Mouse (Mus musculus) liver, embryonic 11.5 days (tissue): Measurements from ENCODE around the gene Hs1bp3. TPM values are rescaled to one million over a fixed set of nuclear protein-coding genes. Genes with fewer than 3 reads are reported as not detected.

Source experiments
- ATAC-seq: fragments of 200-750 bp; cut with Nextera tagmentation; replicated peaks from 2 replicates; pipeline ENCODE4 v1.8.0; 2017; ENCODE audit warnings: moderate number of reproducible peaks, mild to moderate bottlenecking, moderate TSS enrichment, moderate library complexity; ENCODE audit not compliant: low FRiP score
- DNase-seq: peaks from one replicate; pipeline ENCODE4 v3.0.0-alpha.2; 2017; ENCODE audit warnings: low spot score
- H3K27ac ChIP-seq: fragments of 300-500 bp; sonication (generic); 2 replicates; pipeline ENCODE4 v1.5.1; 2014; ENCODE audit warnings: mild to moderate bottlenecking, low read depth, low read length, control low read depth
- H3K27me3 ChIP-seq: fragments of 300-500 bp; sonication (generic); replicated peaks from 2 replicates; pipeline ENCODE4 v1.6.1; 2014; ENCODE audit warnings: low read length, mixed read lengths; ENCODE audit not compliant: control insufficient read depth, insufficient read depth
- H3K36me3 ChIP-seq: fragments of 300-500 bp; sonication (generic); 2 replicates; pipeline ENCODE4 v1.6.1; 2014; ENCODE audit warnings: mild to moderate bottlenecking, low read length, moderate library complexity, mixed read lengths; ENCODE audit not compliant: control insufficient read depth, insufficient read depth
- H3K4me1 ChIP-seq: fragments of 300-500 bp; sonication (generic); replicated peaks from 2 replicates; pipeline ENCODE4 v1.6.1; 2014; ENCODE audit warnings: low read length, mixed read lengths; ENCODE audit not compliant: control insufficient read depth, insufficient read depth
- H3K4me2 ChIP-seq: fragments of 300-500 bp; sonication (generic); 2 replicates; pipeline ENCODE4 v1.6.1; 2014; ENCODE audit warnings: mild to moderate bottlenecking, control low read depth, moderate library complexity
- H3K4me3 ChIP-seq: fragments of 300-500 bp; sonication (generic); 2 replicates; pipeline ENCODE4 v1.5.1; 2014; ENCODE audit warnings: low read depth, low read length, control low read depth
- H3K9ac ChIP-seq: fragments of 300-500 bp; sonication (generic); 2 replicates; pipeline ENCODE4 v1.6.1; 2014; ENCODE audit warnings: low read depth, low read length, control low read depth
- H3K9me3 ChIP-seq: fragments of 300-500 bp; sonication (generic); 2 replicates; pipeline ENCODE4 v1.6.1; 2016; ENCODE audit warnings: low read length, inconsistent platforms, mixed read lengths; ENCODE audit not compliant: control insufficient read depth
- WGBS: fragments of 180-500 bp; shearing (Covaris S2); extraction: QIAGEN DNeasy Blood & Tissue Kit; methylation state at CpG from one replicate; pipeline ENCODE4 v1.1.7; 2014; 5-methylcytosine and 5-hydroxymethylcytosine counted together
- polyA plus RNA-seq: library from polyadenylated mRNA; unstranded; fragments of >200 nt; fragmentation: Nextera tagmentation; extraction: Ambion mirVana; gene quantifications from 2 replicates; pipeline ENCODE4 v1.2.1, GENCODE M21; 2014

Hs1bp3 gene
- polyA plus RNA-seq, 1 experiment from 2014 or later: 8.8 TPM

DNA sequence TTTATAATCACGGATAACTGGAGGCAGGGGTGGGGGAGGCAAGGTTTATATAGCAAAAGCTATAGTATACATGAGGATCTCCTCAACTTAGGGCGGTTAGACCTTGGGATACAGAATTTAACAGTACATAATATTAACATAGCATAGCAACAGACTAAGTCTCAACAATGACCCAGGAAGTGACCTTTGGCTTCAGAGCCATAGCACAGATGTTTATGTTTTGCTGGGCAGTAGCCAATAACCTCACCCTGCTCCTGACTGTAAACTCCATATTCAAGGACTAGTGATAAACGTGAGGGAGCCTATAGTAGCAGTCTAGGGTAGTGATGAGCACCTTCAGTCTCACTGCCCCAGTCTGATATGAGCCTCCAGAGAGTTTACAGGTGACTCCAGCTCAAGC is 53.5 kb downstream of the Hs1bp3 start:
- no peak for ATAC-seq
- WGBS: 58% methylated on average over 3 of the region's 3 CpGs
- H3K27ac ChIP-seq: no peak overlapping the region

DNA sequence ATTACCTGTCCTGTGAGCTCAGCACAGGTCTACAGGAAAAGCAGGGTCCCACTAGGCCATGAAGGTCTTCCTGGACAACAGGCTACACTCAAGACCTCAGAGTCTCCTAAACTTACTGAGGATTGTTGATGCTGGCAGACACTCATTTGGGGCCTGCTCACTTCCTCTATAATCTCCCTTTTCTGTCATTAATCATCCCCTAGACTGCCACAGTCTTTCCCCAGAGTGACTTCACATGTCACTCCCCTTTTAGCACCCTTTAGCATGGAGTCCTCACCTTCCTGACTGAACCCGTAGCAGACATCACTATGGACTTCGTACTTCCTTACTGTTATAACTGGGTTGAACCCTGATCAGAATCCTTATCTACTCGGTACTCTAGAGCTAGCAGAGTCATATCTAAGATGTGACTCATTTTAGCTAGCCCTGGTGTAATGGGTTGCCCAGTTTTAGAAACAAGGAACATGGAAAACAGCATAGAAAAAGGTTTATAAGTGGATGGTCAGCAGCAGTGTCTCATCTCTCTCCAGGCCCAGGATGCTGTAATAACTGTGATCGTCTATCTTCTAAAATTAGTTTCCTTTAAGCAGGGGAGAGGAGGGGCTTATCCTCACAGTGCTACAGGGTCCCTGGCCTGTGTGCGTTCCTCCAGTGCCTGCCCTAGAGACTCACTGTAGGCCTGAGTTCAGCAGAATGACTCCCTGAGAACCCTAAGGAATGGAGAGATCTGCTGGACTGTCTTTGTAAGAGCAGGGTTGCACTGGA is 58.7 kb downstream of the Hs1bp3 start:
- H3K9ac ChIP-seq: no peak overlapping the region

More for the DNA sequence above, 53.5 kb downstream of the Hs1bp3 start:
- H3K9me3 ChIP-seq: no peaks in the 10 kb centered on the region
- no peaks in the 10 kb centered on the region for H3K27me3 ChIP-seq
- H3K4me3 ChIP-seq: no peak overlapping the region
- DNase-seq: no peak
- no peaks in the 10 kb centered on the region for H3K4me1 ChIP-seq
- H3K9ac ChIP-seq: no peak overlapping the region
- H3K36me3 ChIP-seq: no peaks in the 10 kb centered on the region
- H3K4me2 ChIP-seq: no peak overlapping the region

DNA sequence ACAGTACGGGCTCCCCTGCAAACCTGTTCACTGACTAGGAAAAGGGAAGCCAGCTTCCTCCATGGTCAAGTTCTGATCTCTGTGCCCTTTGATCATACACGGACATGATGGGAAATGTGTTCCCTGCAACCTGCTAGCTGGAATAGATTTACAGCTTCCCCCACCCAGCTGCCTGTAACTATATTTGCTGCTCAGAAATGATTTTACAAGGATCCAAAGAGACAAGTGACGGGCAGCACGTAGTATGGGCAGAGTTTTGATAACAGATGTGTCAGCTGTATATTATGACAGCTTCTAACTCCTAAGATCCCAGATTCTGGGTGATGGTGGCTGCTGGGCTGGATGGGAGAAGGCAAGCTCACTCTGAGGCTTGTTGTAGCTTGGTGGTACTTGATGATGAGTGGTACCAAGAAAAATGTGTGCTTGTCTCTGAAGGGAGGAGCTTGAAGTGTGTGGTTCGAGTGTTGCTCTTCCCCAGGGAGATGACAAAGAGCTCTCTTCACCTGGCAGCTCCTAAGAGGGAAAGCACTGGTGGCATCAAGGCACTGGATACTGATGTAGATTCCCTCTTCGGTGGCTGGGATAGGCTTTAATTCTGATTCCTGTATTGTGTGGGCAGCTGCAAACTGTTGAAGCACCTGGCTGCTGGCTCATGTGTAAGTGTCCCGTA is 59.4 kb downstream of the Hs1bp3 start:
- H3K4me1 ChIP-seq: no peaks in the 10 kb centered on the region
- H3K36me3 ChIP-seq: no peaks in the 10 kb centered on the region
- ATAC-seq (no peak), DNase-seq (no peak)
- WGBS: 68% methylated on average over 7 of the region's 7 CpGs
- no peak overlapping the region for H3K9ac ChIP-seq
- no peaks in the 10 kb centered on the region for H3K9me3 ChIP-seq
- no peaks in the 10 kb centered on the region for H3K27me3 ChIP-seq
- H3K4me2 ChIP-seq: no peak overlapping the region
- H3K27ac ChIP-seq: no peak overlapping the region
- no peak overlapping the region for H3K4me3 ChIP-seq

More for the DNA sequence above, 58.7 kb downstream of the Hs1bp3 start:
- DNase-seq: no peak
- Histone ChIP-seq H3K36me3 (no peaks in the 10 kb centered on the region), H3K4me3 (no peak overlapping the region), H3K4me2 (no peak overlapping the region), H3K4me1 (no peaks in the 10 kb centered on the region), H3K27me3 (no peaks in the 10 kb centered on the region), H3K27ac (no peak overlapping the region), H3K9me3 (no peaks in the 10 kb centered on the region)
- 57% methylated on average over 5 of the region's 5 CpGs for WGBS
- ATAC-seq: no peak

DNA sequence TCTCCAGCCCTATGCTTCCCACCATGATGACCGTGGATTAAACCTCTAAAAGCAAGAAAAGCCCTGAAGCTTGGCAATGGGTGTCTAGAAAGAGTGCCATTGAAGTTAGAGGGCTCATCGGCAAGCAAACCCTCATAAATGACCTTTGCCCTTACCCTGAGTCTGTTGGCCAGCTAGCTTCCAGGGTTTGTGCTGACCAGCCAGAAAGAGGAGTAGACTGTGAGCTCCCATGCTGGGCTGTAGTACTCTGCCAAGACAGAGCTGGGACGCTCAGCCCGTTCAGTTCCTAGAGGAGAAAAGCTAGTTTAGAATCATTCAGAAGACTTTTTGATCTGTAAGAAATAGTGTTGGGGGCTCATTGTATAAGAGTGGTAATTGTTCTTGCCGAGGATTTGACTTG is 60.5 kb downstream of the Hs1bp3 start:
- DNase-seq (no peak), ATAC-seq (no peak)
- Histone ChIP-seq H3K9me3 (no peaks in the 10 kb centered on the region), H3K4me2 (no peak overlapping the region), H3K27ac (no peak overlapping the region), H3K9ac (no peak overlapping the region), H3K27me3 (no peaks in the 10 kb centered on the region), H3K4me1 (no peaks in the 10 kb centered on the region), H3K4me3 (no peak overlapping the region), H3K36me3 (no peaks in the 10 kb centered on the region)
- WGBS: 78% methylated on average over 5 of the region's 5 CpGs

DNA sequence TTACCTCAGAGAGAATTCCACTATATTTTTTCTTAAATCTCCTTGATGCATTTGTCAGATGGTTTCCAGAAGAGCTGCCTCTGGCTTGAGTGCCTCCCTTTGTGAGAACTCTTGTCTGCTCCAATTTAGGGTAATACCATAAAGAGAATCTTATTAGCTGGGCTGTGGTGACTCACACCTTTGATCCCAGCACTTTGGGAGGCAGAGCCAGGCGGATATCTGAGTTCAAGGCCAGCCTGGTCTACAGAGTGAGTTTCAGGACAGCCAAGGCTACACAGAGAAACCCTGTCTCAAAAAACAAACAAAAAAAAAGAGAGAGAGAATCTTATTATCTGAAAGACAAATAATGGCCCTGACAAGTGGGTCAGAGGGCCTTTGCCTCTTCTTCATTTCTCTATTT is 63.9 kb downstream of the Hs1bp3 start:
- Histone ChIP-seq H3K9me3 (no peaks in the 10 kb centered on the region), H3K9ac (no peak overlapping the region), H3K4me2 (no peak overlapping the region), H3K4me3 (no peak overlapping the region), H3K4me1 (no peaks in the 10 kb centered on the region), H3K27ac (no peak overlapping the region), H3K27me3 (no peaks in the 10 kb centered on the region), H3K36me3 (no peaks in the 10 kb centered on the region)
- ATAC-seq (no peak), DNase-seq (no peak)
- 65% methylated on average over 1 of the region's 1 CpGs for WGBS

DNA sequence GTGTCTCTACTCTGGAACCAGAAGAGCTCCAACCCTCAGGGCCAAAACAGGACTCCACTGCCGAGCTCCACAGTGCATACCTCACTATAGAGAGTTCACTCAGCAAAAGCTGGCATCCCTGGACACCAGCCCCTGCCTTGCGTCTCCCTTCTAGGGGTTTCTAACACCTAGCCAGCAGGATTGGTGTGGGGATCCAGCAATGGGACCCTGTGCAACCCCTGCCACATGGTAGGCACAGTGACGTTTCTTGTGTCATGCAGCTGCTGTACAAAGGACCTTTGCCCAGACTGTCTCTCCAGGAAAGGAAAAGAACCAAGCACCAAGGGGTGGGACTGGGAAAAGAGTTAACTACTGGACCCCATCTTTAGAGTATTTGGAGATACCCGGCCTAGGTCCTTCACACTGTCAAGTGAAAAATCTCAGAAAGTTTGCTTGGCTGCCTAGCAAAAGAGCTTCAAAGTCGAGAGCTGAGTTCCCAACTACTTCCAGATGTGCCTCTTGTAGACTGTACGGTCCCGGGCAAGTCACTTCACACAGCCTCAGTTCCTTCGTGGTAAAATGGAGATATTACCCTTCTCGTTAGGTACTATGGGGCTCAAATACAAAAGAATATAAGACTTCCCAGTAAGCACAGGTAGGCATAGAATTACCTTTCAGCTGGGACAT is 64.9 kb downstream of the Hs1bp3 start:
- Histone ChIP-seq H3K36me3 (no peaks in the 10 kb centered on the region), H3K4me1 (no peaks in the 10 kb centered on the region), H3K4me2 (no peak overlapping the region), H3K27ac (no peak overlapping the region), H3K27me3 (no peaks in the 10 kb centered on the region), H3K9me3 (no peaks in the 10 kb centered on the region), H3K9ac (no peak overlapping the region), H3K4me3 (no peak overlapping the region)
- WGBS: 73% methylated on average over 9 of the region's 9 CpGs
- DNase-seq: no peak
- ATAC-seq: no peak

DNA sequence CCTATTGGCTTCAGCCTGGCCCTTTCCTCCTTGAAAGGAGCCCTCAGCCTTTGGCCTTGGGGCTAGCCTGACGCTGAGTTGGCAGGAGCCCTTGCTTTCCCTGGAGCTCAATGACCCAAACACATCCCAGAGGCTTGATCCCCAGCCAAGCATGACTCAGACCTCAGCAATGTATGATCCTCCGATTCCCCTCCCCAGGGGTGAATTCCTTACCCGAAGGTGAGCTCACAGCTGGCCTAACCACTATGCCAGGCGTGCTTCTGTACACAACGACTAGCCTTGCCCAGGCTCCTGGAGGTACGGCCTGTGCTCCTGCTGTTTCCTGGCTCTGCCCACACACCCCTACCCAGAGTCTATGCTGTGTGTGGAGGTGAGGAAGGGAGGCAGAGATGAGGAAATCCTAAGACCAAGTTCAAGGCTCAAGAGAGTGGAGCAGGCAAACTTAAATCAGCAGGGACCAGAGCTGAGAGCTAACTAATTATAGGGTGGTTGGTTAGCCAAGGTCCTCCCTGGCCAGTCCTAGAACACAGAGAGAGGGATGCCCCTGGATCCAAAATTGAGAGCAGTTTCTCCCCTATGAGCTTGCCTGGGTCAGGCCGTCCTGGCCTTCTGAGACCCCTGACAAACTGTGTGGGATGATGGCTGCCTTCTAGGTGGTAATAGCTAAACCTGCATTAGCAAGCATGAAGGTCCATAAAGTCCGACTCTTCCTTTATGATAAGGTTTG is 66.7 kb downstream of the Hs1bp3 start:
- H3K9ac ChIP-seq: no peak overlapping the region
- H3K9me3 ChIP-seq: no peaks in the 10 kb centered on the region
- H3K27ac ChIP-seq: no peak overlapping the region
- H3K27me3 ChIP-seq: no peaks in the 10 kb centered on the region
- DNase-seq: no peak
- no peaks in the 10 kb centered on the region for H3K4me1 ChIP-seq
- no peak for ATAC-seq
- H3K4me3 ChIP-seq: no peak overlapping the region
- WGBS: 58% methylated on average over 8 of the region's 8 CpGs
- H3K36me3 ChIP-seq: no peaks in the 10 kb centered on the region
- no peak overlapping the region for H3K4me2 ChIP-seq

DNA sequence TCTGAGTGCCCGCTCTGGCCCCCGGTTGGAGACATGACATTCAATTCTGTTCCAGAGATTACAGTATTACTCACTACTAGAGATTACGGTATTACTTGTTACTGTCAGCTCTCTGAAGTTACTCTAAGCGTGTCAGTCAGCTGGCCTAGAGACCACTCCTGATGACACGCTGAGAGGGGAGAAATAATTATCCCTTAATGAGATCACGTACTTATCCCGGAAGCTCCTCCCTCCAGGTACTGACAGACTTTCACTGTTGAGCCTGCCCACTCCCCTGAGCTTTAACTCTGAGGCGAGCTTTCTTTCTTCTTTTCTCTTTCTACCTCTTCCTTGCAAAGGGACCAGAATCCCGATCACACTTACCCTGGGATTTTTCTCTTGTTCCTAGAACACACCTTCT is 67.7 kb downstream of the Hs1bp3 start:
- H3K27me3 ChIP-seq: no peaks in the 10 kb centered on the region

More for the DNA sequence above, 67.7 kb downstream of the Hs1bp3 start:
- no peak overlapping the region for H3K4me2 ChIP-seq
- no peak overlapping the region for H3K4me3 ChIP-seq
- H3K4me1 ChIP-seq: no peaks in the 10 kb centered on the region
- no peak for ATAC-seq
- DNase-seq: no peak
- H3K36me3 ChIP-seq: no peaks in the 10 kb centered on the region
- H3K9me3 ChIP-seq: no peaks in the 10 kb centered on the region
- WGBS: 73% methylated on average over 9 of the region's 9 CpGs
- H3K27ac ChIP-seq: no peak overlapping the region
- H3K9ac ChIP-seq: no peak overlapping the region
